Mouse (Mus musculus) small intestine, adult 2 months (tissue): ENCODE data around the gene Arhgap42.

ENCODE experiments used
- CTCF ChIP-seq: fragments of 200-500 bp; IDR thresholded peaks from 2 replicates; pipeline ENCODE4 v1.5.1; 2012; ENCODE audit warnings: low read depth, mild to moderate bottlenecking, control low read depth, inconsistent platforms, low read length, moderate library complexity, mixed read lengths; ENCODE audit not compliant: insufficient replicate concordance, insufficient read length; ENCODE audit errors: extremely low read depth
- POLR2A ChIP-seq: fragments of 200-500 bp; IDR thresholded peaks from 2 replicates; pipeline ENCODE4 v1.6.1; 2012; ENCODE audit warnings: low read depth, mild to moderate bottlenecking, control low read depth, inconsistent platforms, low read length, moderate library complexity

DNA sequence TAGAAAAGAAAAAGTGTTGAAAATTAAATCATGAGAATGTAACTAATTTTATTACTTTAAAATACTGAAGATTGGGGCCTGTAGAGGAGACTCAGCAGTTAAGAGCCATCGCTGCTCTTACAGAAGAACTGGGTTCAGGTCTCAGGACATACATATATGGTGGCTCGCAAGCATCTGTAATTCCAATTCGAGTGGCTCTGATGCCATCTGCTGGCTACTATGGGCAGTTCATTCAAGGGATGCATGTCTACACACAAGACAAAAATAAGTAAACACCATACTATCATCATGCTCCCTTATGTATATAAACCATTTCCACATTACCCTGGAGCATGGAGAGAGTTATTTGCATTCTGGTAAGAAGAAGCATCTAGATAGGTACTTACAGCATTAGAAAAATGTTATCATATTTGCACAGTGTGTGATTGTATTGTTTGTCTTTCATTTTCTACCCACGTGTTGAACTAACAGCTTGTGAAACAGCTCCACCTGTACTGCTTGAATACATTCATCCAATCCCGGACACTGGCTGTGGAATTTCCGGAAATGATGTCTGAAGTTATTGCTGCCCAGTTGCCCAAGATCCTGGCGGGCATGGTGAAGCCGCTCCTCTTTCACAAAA lies 274.3 kb downstream of the Arhgap42 start:
- no peak for TF ChIP-seq POLR2A
- no peak for TF ChIP-seq CTCF
